Mouse (Mus musculus): Measurements from ENCODE around the gene Lpp. TPM values are rescaled to one million over a fixed set of nuclear protein-coding genes. Genes with fewer than 3 reads are reported as not detected.

Lpp gene
- polyA plus RNA-seq, 1 experiment from 2014 or later = 107 TPM

- Histone ChIP-seq H3K4me3 (ENCODE audit: low read depth, low read length) (no peak overlapping the region), H3K4me2 (replicated peaks; ENCODE audit: low read depth, low read length) (no peak overlapping the region), H3K4me1 (ENCODE audit: control insufficient read depth, insufficient read depth, low read length) (no peaks in the 10 kb centered on the region), H3K9ac (replicated peaks; ENCODE audit: low read depth, low read length) (no peak overlapping the region), H3K27me3 (ENCODE audit: control insufficient read depth, insufficient read depth, low read length) (no peaks in the 10 kb centered on the region), H3K9me3 (ENCODE audit: control insufficient read depth, low read depth, low read length) (no peaks in the 10 kb centered on the region), H3K27ac (ENCODE audit: low read length) (no peak overlapping the region), H3K36me3 (ENCODE audit: control insufficient read depth, insufficient read depth, low read length) (no peaks in the 10 kb centered on the region)
- 73% methylated on average over 6 of the region's 6 CpGs for WGBS
- ATAC-seq (ENCODE audit: insufficient number of reproducible peaks, insufficient read depth, low FRiP score, low read depth) = no peak
Measured at GRCm38 (mm10) chr16:24645906-24646603, 252.7 kb downstream of the Lpp start.

DNA sequence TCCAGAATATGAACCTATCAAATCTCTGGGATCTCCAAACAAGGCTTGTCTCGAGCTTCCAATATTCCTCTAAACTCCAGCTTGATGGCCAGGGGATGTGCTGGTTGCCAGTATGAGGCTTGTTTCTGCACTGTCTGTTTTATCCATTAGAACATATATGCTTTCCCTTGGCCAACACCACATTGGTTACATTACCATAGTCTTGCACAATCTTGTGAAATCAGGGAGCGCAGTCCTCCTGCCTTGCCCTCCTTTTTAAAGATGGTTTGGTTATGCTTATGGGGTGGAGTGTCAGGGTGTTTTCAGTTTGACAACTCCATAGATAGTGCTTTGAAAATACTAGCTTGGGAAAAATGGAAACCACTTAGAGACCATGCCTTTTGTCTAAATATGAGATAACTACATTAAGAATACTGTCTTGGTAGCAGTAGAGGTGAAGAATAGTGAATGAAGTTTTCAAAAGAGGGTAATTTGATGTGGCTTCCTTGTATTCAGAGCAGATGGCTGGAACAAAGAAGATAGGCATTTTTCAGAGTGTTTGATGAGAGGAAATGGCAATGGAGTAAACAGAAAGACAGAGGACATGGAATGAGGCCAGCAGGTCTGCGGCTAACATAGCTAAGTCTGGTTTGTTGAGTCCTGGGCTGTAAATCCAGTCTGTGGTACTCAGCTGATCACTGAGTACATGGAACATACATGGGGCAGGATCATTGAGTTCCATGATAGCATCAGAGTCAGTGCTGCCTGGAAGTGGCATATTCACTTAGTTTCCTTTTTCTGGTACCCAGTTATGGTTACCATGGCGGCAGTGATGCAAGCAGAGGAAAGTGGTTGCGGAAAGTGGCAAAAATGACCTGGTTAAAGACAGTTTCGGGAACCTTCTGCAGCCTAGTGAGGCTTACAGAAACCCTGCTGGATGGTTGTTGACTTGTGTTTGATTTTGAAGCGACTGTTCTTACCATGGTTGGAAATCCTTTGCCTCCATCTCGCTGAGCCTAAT, 258.6 kb downstream of the Lpp start:
- Histone ChIP-seq H3K9ac (replicated peaks; ENCODE audit: low read depth, low read length) (no peak overlapping the region), H3K27me3 (ENCODE audit: control insufficient read depth, insufficient read depth, low read length) (no peaks in the 10 kb centered on the region), H3K4me2 (replicated peaks; ENCODE audit: low read depth, low read length) (no peak overlapping the region), H3K4me3 (ENCODE audit: low read depth, low read length) (no peak overlapping the region), H3K4me1 (ENCODE audit: control insufficient read depth, insufficient read depth, low read length) (no peaks in the 10 kb centered on the region), H3K27ac (ENCODE audit: low read length) (no peak overlapping the region), H3K36me3 (ENCODE audit: control insufficient read depth, insufficient read depth, low read length) (no peaks in the 10 kb centered on the region), H3K9me3 (ENCODE audit: control insufficient read depth, low read depth, low read length) (no peaks in the 10 kb centered on the region)
- ATAC-seq (ENCODE audit: insufficient number of reproducible peaks, insufficient read depth, low FRiP score, low read depth) = no peak
- WGBS = 82% methylated on average over 8 of the region's 8 CpGs

DNA sequence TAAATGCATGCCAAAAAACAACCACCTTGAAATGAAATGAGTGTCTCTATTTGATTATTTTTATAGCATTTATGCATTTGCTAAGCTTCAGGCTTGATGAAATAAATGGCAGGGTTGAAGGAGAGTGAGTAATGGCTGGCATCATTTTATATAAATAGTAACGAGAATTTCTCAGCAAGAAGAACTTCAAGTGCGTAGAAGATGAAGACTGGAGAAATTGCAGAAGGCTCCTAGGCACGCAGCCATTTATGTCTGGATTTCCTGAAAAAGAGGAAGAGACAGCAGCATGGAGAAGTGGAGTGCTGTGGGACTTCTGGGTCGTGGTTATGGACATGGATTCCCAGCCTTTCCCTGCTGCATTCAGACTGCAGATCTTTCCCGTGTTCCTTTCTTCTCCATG, 259.7 kb downstream of the Lpp start:
- WGBS = 65% methylated on average over 5 of the region's 5 CpGs
- Histone ChIP-seq H3K9ac (replicated peaks; ENCODE audit: low read depth, low read length) (no peak overlapping the region), H3K9me3 (ENCODE audit: control insufficient read depth, low read depth, low read length) (no peaks in the 10 kb centered on the region), H3K4me2 (replicated peaks; ENCODE audit: low read depth, low read length) (no peak overlapping the region), H3K4me1 (ENCODE audit: control insufficient read depth, insufficient read depth, low read length) (no peaks in the 10 kb centered on the region), H3K36me3 (ENCODE audit: control insufficient read depth, insufficient read depth, low read length) (no peaks in the 10 kb centered on the region), H3K27me3 (ENCODE audit: control insufficient read depth, insufficient read depth, low read length) (no peaks in the 10 kb centered on the region), H3K27ac (ENCODE audit: low read length) (no peak overlapping the region), H3K4me3 (ENCODE audit: low read depth, low read length) (no peak overlapping the region)
- ATAC-seq (ENCODE audit: insufficient number of reproducible peaks, insufficient read depth, low FRiP score, low read depth) = no peak

DNA sequence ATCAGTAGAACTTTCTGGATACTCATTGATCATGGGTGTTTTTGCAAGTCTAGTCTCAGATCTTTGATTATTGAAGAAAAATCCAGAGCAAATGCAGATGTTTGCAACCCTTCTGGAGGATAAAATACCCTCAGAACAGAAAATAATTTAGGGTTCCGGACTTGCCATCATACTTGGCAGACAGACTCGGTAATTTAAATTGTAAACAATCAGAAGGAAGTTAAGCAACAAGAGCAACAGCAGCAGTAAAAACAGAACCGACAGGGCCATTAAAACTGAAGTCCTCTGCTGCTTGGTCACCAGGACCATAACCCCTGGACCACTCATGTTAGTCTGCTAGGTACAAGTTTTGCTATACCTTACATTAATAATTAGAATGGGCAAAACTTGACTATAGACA, 261.8 kb downstream of the Lpp start:
- H3K27ac ChIP-seq (ENCODE audit: low read length) = no peak overlapping the region
- no peaks in the 10 kb centered on the region for H3K9me3 ChIP-seq (ENCODE audit: control insufficient read depth, low read depth, low read length)
- H3K4me2 ChIP-seq (replicated peaks; ENCODE audit: low read depth, low read length) = no peak overlapping the region
- no peaks in the 10 kb centered on the region for H3K27me3 ChIP-seq (ENCODE audit: control insufficient read depth, insufficient read depth, low read length)
- no peak overlapping the region for H3K4me3 ChIP-seq (ENCODE audit: low read depth, low read length)
- H3K4me1 ChIP-seq (ENCODE audit: control insufficient read depth, insufficient read depth, low read length) = no peaks in the 10 kb centered on the region
- no peak for ATAC-seq (ENCODE audit: insufficient number of reproducible peaks, insufficient read depth, low FRiP score, low read depth)
- H3K9ac ChIP-seq (replicated peaks; ENCODE audit: low read depth, low read length) = no peak overlapping the region
- H3K36me3 ChIP-seq (ENCODE audit: control insufficient read depth, insufficient read depth, low read length) = no peaks in the 10 kb centered on the region
- 72% methylated on average over 3 of the region's 3 CpGs for WGBS

DNA sequence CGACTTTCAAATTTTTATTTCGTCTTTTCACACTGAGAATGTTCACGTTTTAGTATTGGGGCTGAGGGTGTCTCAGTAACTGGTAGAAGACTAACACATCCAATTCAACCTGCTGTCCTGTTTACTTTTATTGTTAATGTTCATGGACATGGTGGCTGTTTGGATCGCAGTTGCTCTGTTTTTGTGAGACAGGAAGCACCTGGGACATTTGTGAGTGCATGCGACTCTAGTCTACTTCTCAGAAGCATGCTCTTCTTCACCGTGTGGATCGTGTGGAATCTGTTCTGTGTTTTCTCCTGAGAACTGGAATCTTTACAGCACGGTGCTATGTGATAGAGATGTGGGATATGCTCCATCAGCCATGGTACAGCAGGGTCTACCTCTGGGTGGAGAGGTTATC, 262.7 kb downstream of the Lpp start:
- H3K36me3 ChIP-seq (ENCODE audit: control insufficient read depth, insufficient read depth, low read length) = no peaks in the 10 kb centered on the region
- H3K9me3 ChIP-seq (ENCODE audit: control insufficient read depth, low read depth, low read length) = no peaks in the 10 kb centered on the region
- no peaks in the 10 kb centered on the region for H3K4me1 ChIP-seq (ENCODE audit: control insufficient read depth, insufficient read depth, low read length)
- 91% methylated on average over 8 of the region's 8 CpGs for WGBS
- no peak for ATAC-seq (ENCODE audit: insufficient number of reproducible peaks, insufficient read depth, low FRiP score, low read depth)
- H3K4me2 ChIP-seq (replicated peaks; ENCODE audit: low read depth, low read length) = no peak overlapping the region
- H3K27ac ChIP-seq (ENCODE audit: low read length) = no peak overlapping the region
- H3K9ac ChIP-seq (replicated peaks; ENCODE audit: low read depth, low read length) = no peak overlapping the region
- no peaks in the 10 kb centered on the region for H3K27me3 ChIP-seq (ENCODE audit: control insufficient read depth, insufficient read depth, low read length)
- no peak overlapping the region for H3K4me3 ChIP-seq (ENCODE audit: low read depth, low read length)

GRCm38 (mm10) chr16:24656752-24657151, 263.4 kb downstream of the Lpp start:
- H3K9ac ChIP-seq (replicated peaks; ENCODE audit: low read depth, low read length) = no peak overlapping the region
- no peak overlapping the region for H3K4me2 ChIP-seq (replicated peaks; ENCODE audit: low read depth, low read length)
- no peaks in the 10 kb centered on the region for H3K27me3 ChIP-seq (ENCODE audit: control insufficient read depth, insufficient read depth, low read length)
- no peak overlapping the region for H3K27ac ChIP-seq (ENCODE audit: low read length)
- no peaks in the 10 kb centered on the region for H3K9me3 ChIP-seq (ENCODE audit: control insufficient read depth, low read depth, low read length)
- no peaks in the 10 kb centered on the region; the same call in 1 of the 2 replicates for H3K36me3 ChIP-seq (ENCODE audit: control insufficient read depth, insufficient read depth, low read length)
- H3K4me3 ChIP-seq (ENCODE audit: low read depth, low read length) = no peak overlapping the region
- no peak for ATAC-seq (ENCODE audit: insufficient number of reproducible peaks, insufficient read depth, low FRiP score, low read depth)
- 85% methylated on average over 5 of the region's 5 CpGs for WGBS
- no peaks in the 10 kb centered on the region for H3K4me1 ChIP-seq (ENCODE audit: control insufficient read depth, insufficient read depth, low read length)

- no peak overlapping the region for H3K4me3 ChIP-seq (ENCODE audit: low read depth, low read length)
- ATAC-seq (ENCODE audit: insufficient number of reproducible peaks, insufficient read depth, low FRiP score, low read depth) = no peak
- no peak overlapping the region for H3K9ac ChIP-seq (replicated peaks; ENCODE audit: low read depth, low read length)
- no peaks in the 10 kb centered on the region for H3K9me3 ChIP-seq (ENCODE audit: control insufficient read depth, low read depth, low read length)
- 91% methylated on average over 2 of the region's 2 CpGs for WGBS
- no peaks in the 10 kb centered on the region; the same call in 1 of the 2 replicates for H3K36me3 ChIP-seq (ENCODE audit: control insufficient read depth, insufficient read depth, low read length)
- no peak overlapping the region for H3K4me2 ChIP-seq (replicated peaks; ENCODE audit: low read depth, low read length)
- H3K4me1 ChIP-seq (ENCODE audit: control insufficient read depth, insufficient read depth, low read length) = no peaks in the 10 kb centered on the region
- no peak overlapping the region for H3K27ac ChIP-seq (ENCODE audit: low read length)
- H3K27me3 ChIP-seq (ENCODE audit: control insufficient read depth, insufficient read depth, low read length) = no peaks in the 10 kb centered on the region
Measured at GRCm38 (mm10) chr16:24659049-24659448, 265.7 kb downstream of the Lpp start.

DNA sequence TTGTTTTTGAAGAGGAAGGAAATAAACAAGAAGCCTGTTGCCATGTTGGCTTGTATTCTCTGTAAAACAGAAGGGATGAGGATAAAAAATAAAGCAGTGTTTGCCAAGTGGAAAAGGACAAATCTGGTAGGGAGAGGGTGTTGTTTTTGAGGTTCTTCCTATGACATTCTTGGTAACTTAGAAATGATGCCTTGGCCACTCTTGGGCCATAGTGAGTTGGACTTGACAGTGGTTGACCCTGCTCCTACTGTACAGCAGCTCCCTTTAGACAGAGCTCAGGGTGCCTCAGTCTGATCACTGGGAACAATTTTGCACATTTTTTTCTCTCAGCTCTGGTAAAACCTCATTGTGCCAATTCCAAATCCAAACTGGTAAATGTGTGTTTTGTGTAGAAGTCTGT, 270.8 kb downstream of the Lpp start:
- Histone ChIP-seq H3K9me3 (ENCODE audit: control insufficient read depth, low read depth, low read length) (no peaks in the 10 kb centered on the region), H3K27me3 (ENCODE audit: control insufficient read depth, insufficient read depth, low read length) (no peaks in the 10 kb centered on the region), H3K4me1 (ENCODE audit: control insufficient read depth, insufficient read depth, low read length) (no peaks in the 10 kb centered on the region), H3K9ac (replicated peaks; ENCODE audit: low read depth, low read length) (no peak overlapping the region), H3K4me2 (replicated peaks; ENCODE audit: low read depth, low read length) (no peak overlapping the region), H3K4me3 (ENCODE audit: low read depth, low read length) (no peak overlapping the region), H3K27ac (ENCODE audit: low read length) (no peak overlapping the region), H3K36me3 (ENCODE audit: control insufficient read depth, insufficient read depth, low read length) (no peaks in the 10 kb centered on the region; the same call in 1 of the 2 replicates)
- no peak for ATAC-seq (ENCODE audit: insufficient number of reproducible peaks, insufficient read depth, low FRiP score, low read depth)
